Mouse (Mus musculus): Measurements from ENCODE around the gene Tmem156. TPM values are rescaled to one million over a fixed set of nuclear protein-coding genes. Genes with fewer than 3 reads are reported as not detected.
"Not testable (repeated sequence)": the region's sequence is repeated elsewhere in the genome, so short reads cannot be mapped to it uniquely, and the experiment has no call there.

Gene Tmem156
- polyA plus RNA-seq, 1 experiment from 2014 or later, result not detected

DNA sequence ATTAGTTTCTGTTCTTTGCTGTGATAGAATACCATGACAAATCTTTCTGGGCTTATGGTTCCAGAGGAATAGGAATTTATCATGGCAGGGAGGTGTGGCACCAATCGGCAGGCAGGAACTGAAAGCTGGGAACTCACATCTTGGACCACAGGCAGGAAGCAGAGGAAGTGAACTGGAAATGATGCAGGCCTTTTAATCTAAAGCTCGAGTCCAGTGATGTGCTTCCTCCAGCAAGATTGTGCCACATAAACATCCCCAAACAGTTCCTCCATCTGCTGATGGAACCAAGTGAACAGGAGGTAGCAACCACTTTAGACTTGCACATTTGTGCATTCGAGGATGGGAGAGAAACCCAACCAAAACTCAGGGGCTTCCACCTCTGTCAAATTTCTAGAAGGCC lies 28.0 kb upstream of the Tmem156 start:
- Histone ChIP-seq H3K27me3 (ENCODE audit: control insufficient read depth, insufficient read depth, low read depth, low read length) (no peaks in the 10 kb centered on the region), H3K4me1 (ENCODE audit: control insufficient read depth, insufficient read depth, low read length) (no peaks in the 10 kb centered on the region), H3K4me2 (ENCODE audit: low read length) (no peak overlapping the region), H3K9me3 (replicated peaks; ENCODE audit: control insufficient read depth, low read length, poor library complexity, severe bottlenecking) (no peaks in the 10 kb centered on the region), H3K9ac (ENCODE audit: low read depth, low read length) (no peak overlapping the region), H3K4me3 (ENCODE audit: low read depth, low read length) (no peak overlapping the region), H3K36me3 (ENCODE audit: control insufficient read depth, insufficient read depth, low read length) (no peaks in the 10 kb centered on the region), H3K27ac (ENCODE audit: low read length) (no peak overlapping the region)
- 71% methylated on average over 3 of the region's 3 CpGs for WGBS
- ATAC-seq, result no peak

GRCm38 (mm10) chr5:65119495-65119894 lies 27.6 kb upstream of the Tmem156 start:
- ATAC-seq, result no peak
- no peaks in the 10 kb centered on the region for H3K4me1 ChIP-seq (ENCODE audit: control insufficient read depth, insufficient read depth, low read length)

DNA sequence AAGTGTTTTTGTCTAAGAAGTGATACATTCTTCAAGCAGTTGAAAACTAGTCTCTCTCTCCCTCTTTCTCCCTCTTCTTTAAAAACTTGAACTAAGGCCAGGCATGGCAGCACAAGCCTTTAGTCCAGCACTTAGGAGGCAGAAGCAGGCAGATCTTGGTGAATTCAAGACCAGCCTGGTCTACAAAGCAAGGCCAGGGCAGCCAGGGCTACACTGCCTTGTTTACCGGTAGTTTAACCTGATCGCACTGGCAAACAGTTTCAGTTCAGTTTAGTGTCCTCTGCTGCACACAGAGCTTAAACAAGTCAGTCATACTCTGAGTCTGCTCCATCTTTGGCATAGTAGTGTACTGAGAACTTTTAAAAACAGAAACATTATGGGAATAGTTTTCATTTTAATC lies 24.9 kb upstream of the Tmem156 start:
- Histone ChIP-seq H3K27ac (ENCODE audit: low read length) (no peak overlapping the region), H3K36me3 (ENCODE audit: control insufficient read depth, insufficient read depth, low read length) (no peaks in the 10 kb centered on the region), H3K9ac (ENCODE audit: low read depth, low read length) (no peak overlapping the region), H3K4me2 (ENCODE audit: low read length) (no peak overlapping the region), H3K9me3 (replicated peaks; ENCODE audit: control insufficient read depth, low read length, poor library complexity, severe bottlenecking) (no peaks in the 10 kb centered on the region), H3K4me1 (ENCODE audit: control insufficient read depth, insufficient read depth, low read length) (no peaks in the 10 kb centered on the region), H3K27me3 (ENCODE audit: control insufficient read depth, insufficient read depth, low read depth, low read length) (no peaks in the 10 kb centered on the region), H3K4me3 (ENCODE audit: low read depth, low read length) (no peak overlapping the region)
- 98% methylated on average over 2 of the region's 2 CpGs for WGBS
- no peak for ATAC-seq

More at GRCm38 (mm10) chr5:65119495-65119894, 27.6 kb upstream of the Tmem156 start:
- no peak overlapping the region for H3K27ac ChIP-seq (ENCODE audit: low read length)
- no peaks in the 10 kb centered on the region for H3K27me3 ChIP-seq (ENCODE audit: control insufficient read depth, insufficient read depth, low read depth, low read length)
- no peak overlapping the region for H3K9ac ChIP-seq (ENCODE audit: low read depth, low read length)
- H3K9me3 ChIP-seq (replicated peaks; ENCODE audit: control insufficient read depth, low read length, poor library complexity, severe bottlenecking), result no peaks in the 10 kb centered on the region
- H3K4me3 ChIP-seq (ENCODE audit: low read depth, low read length), result no peak overlapping the region
- WGBS, result 78% methylated on average over 1 of the region's 1 CpGs
- H3K4me2 ChIP-seq (ENCODE audit: low read length), result no peak overlapping the region
- H3K36me3 ChIP-seq (ENCODE audit: control insufficient read depth, insufficient read depth, low read length), result no peaks in the 10 kb centered on the region

DNA sequence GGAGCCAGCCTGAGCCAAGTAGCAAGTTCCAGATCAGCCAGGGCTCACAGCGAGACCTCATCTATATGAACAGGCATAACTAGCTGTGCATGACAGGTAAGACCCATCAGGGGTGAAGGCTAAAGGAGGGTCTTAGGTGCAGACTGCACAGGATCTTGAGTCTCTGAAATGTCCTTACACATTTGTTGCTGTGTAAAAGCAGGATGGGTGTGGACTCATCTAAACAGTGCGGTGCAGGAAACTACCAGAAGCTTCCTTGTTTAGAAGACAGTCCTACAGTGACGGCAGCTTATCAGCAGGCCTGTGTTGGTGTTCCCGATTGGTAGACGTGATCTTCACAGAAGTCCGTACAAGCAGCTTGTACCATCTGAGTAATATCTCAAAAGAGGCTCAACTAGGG lies 21.4 kb upstream of the Tmem156 start:
- WGBS, result 96% methylated on average over 6 of the region's 6 CpGs
- Histone ChIP-seq H3K4me2 (ENCODE audit: low read length) (no peak overlapping the region), H3K27ac (ENCODE audit: low read length) (no peak overlapping the region), H3K9me3 (replicated peaks; ENCODE audit: control insufficient read depth, low read length, poor library complexity, severe bottlenecking) (no peaks in the 10 kb centered on the region), H3K4me3 (ENCODE audit: low read depth, low read length) (no peak overlapping the region), H3K27me3 (ENCODE audit: control insufficient read depth, insufficient read depth, low read depth, low read length) (no peaks in the 10 kb centered on the region), H3K36me3 (ENCODE audit: control insufficient read depth, insufficient read depth, low read length) (no peaks in the 10 kb centered on the region), H3K4me1 (ENCODE audit: control insufficient read depth, insufficient read depth, low read length) (no peaks in the 10 kb centered on the region), H3K9ac (ENCODE audit: low read depth, low read length) (no peak overlapping the region)
- ATAC-seq, result no peak

DNA sequence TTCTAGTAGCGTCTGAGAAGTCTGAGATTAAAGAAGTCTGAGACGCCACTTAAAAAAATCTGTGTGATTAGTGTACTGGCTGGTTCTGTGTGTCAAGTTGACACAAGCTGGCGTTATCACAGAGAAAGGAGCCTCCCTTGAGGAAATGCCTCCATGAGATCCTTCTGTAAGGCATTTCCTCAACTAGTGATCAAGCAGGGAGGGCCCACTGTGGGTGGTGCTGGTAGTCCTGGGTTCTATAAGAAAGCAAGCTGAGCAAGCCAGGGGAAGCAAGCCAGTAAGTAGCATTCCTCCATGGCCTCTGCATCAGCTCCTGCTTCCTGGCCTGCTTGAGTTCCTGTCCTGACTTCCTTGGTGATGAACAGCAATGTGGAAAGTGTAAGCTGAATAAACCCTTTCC lies 20.3 kb upstream of the Tmem156 start:
- H3K4me2 ChIP-seq (ENCODE audit: low read length); H3K27ac ChIP-seq (ENCODE audit: low read length); H3K9me3 ChIP-seq (replicated peaks; ENCODE audit: control insufficient read depth, low read length, poor library complexity, severe bottlenecking); H3K4me3 ChIP-seq (ENCODE audit: low read depth, low read length); H3K9ac ChIP-seq (ENCODE audit: low read depth, low read length); H3K36me3 ChIP-seq (ENCODE audit: control insufficient read depth, insufficient read depth, low read length); H3K27me3 ChIP-seq (ENCODE audit: control insufficient read depth, insufficient read depth, low read depth, low read length); ATAC-seq; H3K4me1 ChIP-seq (ENCODE audit: control insufficient read depth, insufficient read depth, low read length): not testable (repeated sequence)
- 70% methylated on average over 3 of the region's 3 CpGs for WGBS

- H3K4me1 ChIP-seq (ENCODE audit: control insufficient read depth, insufficient read depth, low read length), result 0 out of 2 replicates have a peak, but pooled peaks cover 4% of the 10 kb centered on the region
- peak; percentile 40 for ATAC-seq
- H3K36me3 ChIP-seq (ENCODE audit: control insufficient read depth, insufficient read depth, low read length), result no peaks in the 10 kb centered on the region
- peak overlapping the region; percentile 88 for H3K4me2 ChIP-seq (ENCODE audit: low read length)
- peak overlapping the region; percentile 88 for H3K4me3 ChIP-seq (ENCODE audit: low read depth, low read length)
- peak overlapping the region; percentile 71 for H3K27ac ChIP-seq (ENCODE audit: low read length)
- H3K27me3 ChIP-seq (ENCODE audit: control insufficient read depth, insufficient read depth, low read depth, low read length), result no peaks in the 10 kb centered on the region
- peak overlapping the region; percentile 82 for H3K9ac ChIP-seq (ENCODE audit: low read depth, low read length)
- H3K9me3 ChIP-seq (replicated peaks; ENCODE audit: control insufficient read depth, low read length, poor library complexity, severe bottlenecking), result no peaks in the 10 kb centered on the region
- 4% methylated on average over 29 of the region's 42 CpGs for WGBS
Observed at GRCm38 (mm10) chr5:65107773-65108432, 16.0 kb upstream of the Tmem156 start.

DNA sequence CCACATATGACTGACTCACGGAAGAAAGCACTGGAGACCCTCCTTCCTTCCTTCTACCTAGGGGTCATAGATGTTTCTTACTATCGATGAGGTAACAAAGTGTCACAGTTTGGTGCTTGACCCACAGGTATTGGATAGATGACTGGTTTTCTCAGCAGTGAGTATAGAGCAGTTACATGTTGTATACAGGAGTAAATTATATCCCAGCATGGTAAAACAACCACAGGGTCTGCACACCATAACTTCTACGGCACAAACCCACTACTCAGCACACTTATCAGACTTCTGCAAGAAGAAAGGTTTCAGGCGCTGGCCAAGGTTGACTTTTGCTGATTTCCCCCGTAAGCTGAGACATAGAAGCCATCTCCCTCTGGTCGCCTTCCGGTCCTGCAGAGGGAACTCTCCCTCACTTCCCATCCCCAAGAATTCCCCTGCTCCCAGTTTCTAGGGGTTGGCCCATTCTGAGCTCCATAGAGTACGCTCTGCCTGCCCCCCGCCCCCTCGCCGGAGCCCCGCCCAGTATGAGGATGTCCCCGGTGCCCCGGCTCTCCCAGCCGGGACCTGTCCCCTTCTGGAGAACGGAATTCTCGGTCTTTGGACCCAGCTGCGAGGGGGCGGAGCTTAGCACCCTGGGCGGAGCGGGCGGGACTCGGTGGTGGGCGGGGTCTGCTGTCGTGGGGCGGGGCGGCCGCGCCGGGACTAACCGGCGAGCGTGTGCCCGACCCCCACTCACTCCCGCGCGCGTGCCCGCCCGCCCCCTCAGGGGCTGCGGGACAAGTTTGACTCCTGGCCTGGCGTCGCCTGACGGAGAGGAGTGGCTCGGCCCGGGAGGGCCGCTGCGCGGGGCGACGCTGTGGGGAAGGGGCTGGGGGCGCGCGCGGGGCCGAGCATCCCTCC lies 15.2 kb upstream of the Tmem156 start, which contains the start of gene Klhl5:
TSS of gene Klhl5 (plus strand) at position 664 of the 897 bp plus-strand sequence.
- Histone ChIP-seq H3K4me3 (ENCODE audit: low read depth, low read length) (peak within 1 kb of the TSS; percentile 88), H3K9ac (ENCODE audit: low read depth, low read length) (peak within 1 kb of the TSS; percentile 82), H3K27me3 (ENCODE audit: control insufficient read depth, insufficient read depth, low read depth, low read length) (no peaks in the 10 kb centered on the region), H3K9me3 (replicated peaks; ENCODE audit: control insufficient read depth, low read length, poor library complexity, severe bottlenecking) (no peaks in the 10 kb centered on the region), H3K27ac (ENCODE audit: low read length) (peak within 1 kb of the TSS; percentile 71), H3K36me3 (ENCODE audit: control insufficient read depth, insufficient read depth, low read length) (no peaks in the 10 kb centered on the region), H3K4me1 (ENCODE audit: control insufficient read depth, insufficient read depth, low read length) (0 out of 2 replicates have a peak, but pooled peaks cover 8% of the 10 kb centered on the region), H3K4me2 (ENCODE audit: low read length) (peak within 1 kb of the TSS; percentile 88)
- peak; percentile 88 for ATAC-seq
- WGBS, result 6% methylated on average over 30 of the region's 56 CpGs

- 51% methylated on average over 10 of the region's 10 CpGs for WGBS
- Histone ChIP-seq H3K4me3 (ENCODE audit: low read depth, low read length) (no peak overlapping the region), H3K4me2 (ENCODE audit: low read length) (no peak overlapping the region), H3K4me1 (ENCODE audit: control insufficient read depth, insufficient read depth, low read length) (0 out of 2 replicates have a peak, but pooled peaks cover 10% of the 10 kb centered on the region), H3K27me3 (ENCODE audit: control insufficient read depth, insufficient read depth, low read depth, low read length) (no peaks in the 10 kb centered on the region), H3K27ac (ENCODE audit: low read length) (peak overlapping the region; percentile 26), H3K9me3 (replicated peaks; ENCODE audit: control insufficient read depth, low read length, poor library complexity, severe bottlenecking) (no peaks in the 10 kb centered on the region), H3K9ac (ENCODE audit: low read depth, low read length) (no peak overlapping the region), H3K36me3 (ENCODE audit: control insufficient read depth, insufficient read depth, low read length) (no peaks in the 10 kb centered on the region)
- peak; percentile 33 for ATAC-seq
Observed at GRCm38 (mm10) chr5:65102641-65103042, 10.7 kb upstream of the Tmem156 start.

Data from midbrain, embryonic 16.5 days (tissue).